Mouse (Mus musculus): ENCODE data around the gene Gm16253.

- TF ChIP-seq EP300 (IDR thresholded peaks at IDR 0.05) (no peak), CTCF (IDR thresholded peaks at IDR 0.05) (no peak)
Measured at GRCm38 (mm10) chr3:96566661-96567450, 9.9 kb upstream of the Gm16253 start.

Measured in lung, postnatal 0 days (tissue).